Mouse (Mus musculus): ENCODE measurements around the gene Olfr503. TPM values are rescaled to one million over a fixed set of nuclear protein-coding genes. Genes with fewer than 3 reads are reported as not detected.
"Not testable (repeated sequence)": the region's sequence is repeated elsewhere in the genome, so short reads cannot be mapped to it uniquely, and the experiment has no call there.

Olfr503 gene
- not detected in 2 replicates for polyA plus RNA-seq (2015; fragmentation: Nextera tagmentation; extraction: Ambion mirVana)

- WGBS = 52% methylated on average over 1 of the region's 1 CpGs
- not testable (repeated sequence) for H3K36me3 ChIP-seq (ENCODE audit: control insufficient read depth, insufficient read depth); H3K9me3 ChIP-seq (replicated peaks; ENCODE audit: control insufficient read depth, low read length); H3K27me3 ChIP-seq (ENCODE audit: control insufficient read depth, insufficient read depth, low read length); H3K4me2 ChIP-seq (ENCODE audit: low read depth, low read length); H3K27ac ChIP-seq (ENCODE audit: low read length); H3K4me1 ChIP-seq (ENCODE audit: control insufficient read depth, insufficient read depth, low read length); ATAC-seq (replicated peaks; ENCODE audit: extremely low read depth, insufficient read depth, low FRiP score); H3K4me3 ChIP-seq (ENCODE audit: low read length); H3K9ac ChIP-seq (ENCODE audit: low read length)
Measured at GRCm38 (mm10) chr7:108544227-108544626, at the start of gene Olfr503. Olfr503 (plus strand) TSS chr7:108544527.

- Histone ChIP-seq H3K4me2 (ENCODE audit: low read depth, low read length) (no peak within 1 kb of the TSS), H3K36me3 (ENCODE audit: control insufficient read depth, insufficient read depth) (no peaks in the 10 kb centered on the region), H3K9ac (ENCODE audit: low read length) (no peak within 1 kb of the TSS), H3K4me3 (ENCODE audit: low read length) (no peak within 1 kb of the TSS), H3K27me3 (ENCODE audit: control insufficient read depth, insufficient read depth, low read length) (no peaks in the 10 kb centered on the region), H3K4me1 (ENCODE audit: control insufficient read depth, insufficient read depth, low read length) (no peaks in the 10 kb centered on the region), H3K27ac (ENCODE audit: low read length) (no peak within 1 kb of the TSS), H3K9me3 (replicated peaks; ENCODE audit: control insufficient read depth, low read length) (peaks cover 5% of the 10 kb centered on the region)
- 60% methylated on average over 1 of the region's 1 CpGs for WGBS
- ATAC-seq (replicated peaks; ENCODE audit: extremely low read depth, insufficient read depth, low FRiP score) = no peak
Measured at GRCm38 (mm10) chr7:108524965-108525364, 19.4 kb upstream of the Olfr503 start, which contains the start of gene Olfr502. Olfr502 (minus strand) TSS chr7:108525065.

GRCm38 (mm10) chr7:108542416-108542815 is 1.9 kb upstream of the Olfr503 start:
- Histone ChIP-seq H3K4me2 (ENCODE audit: low read depth, low read length) (no peak overlapping the region), H3K36me3 (ENCODE audit: control insufficient read depth, insufficient read depth) (no peaks in the 10 kb centered on the region), H3K27me3 (ENCODE audit: control insufficient read depth, insufficient read depth, low read length) (no peaks in the 10 kb centered on the region), H3K4me1 (ENCODE audit: control insufficient read depth, insufficient read depth, low read length) (no peaks in the 10 kb centered on the region), H3K27ac (ENCODE audit: low read length) (no peak overlapping the region), H3K9ac (ENCODE audit: low read length) (no peak overlapping the region), H3K9me3 (replicated peaks; ENCODE audit: control insufficient read depth, low read length) (peaks cover 4% of the 10 kb centered on the region; the same call in 1 of the 2 replicates), H3K4me3 (ENCODE audit: low read length) (no peak overlapping the region)
- ATAC-seq (replicated peaks; ENCODE audit: extremely low read depth, insufficient read depth, low FRiP score) = no peak
- 78% methylated on average over 13 of the region's 13 CpGs for WGBS

DNA sequence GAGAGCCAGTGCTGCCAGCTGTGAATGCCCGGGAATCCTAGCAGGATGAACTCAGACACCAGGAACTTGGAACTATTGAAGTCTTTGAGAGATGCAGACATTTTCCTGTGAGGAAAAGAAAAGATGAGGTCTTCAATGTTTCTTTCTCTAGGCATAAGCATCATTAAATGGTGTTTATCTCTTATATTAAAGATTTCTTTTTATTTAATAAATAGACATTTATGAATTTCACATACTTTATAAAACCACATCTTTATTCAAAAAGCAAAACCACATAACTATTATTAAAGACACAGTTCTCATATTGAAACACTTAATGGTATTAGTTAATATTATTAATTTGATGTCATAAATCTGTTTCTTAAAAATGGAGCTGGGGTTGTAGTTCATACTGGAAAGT is 21.4 kb downstream of the Olfr503 start, which contains the start of gene Olfr504:
Gene Olfr504 (minus strand): TSS at position 101 of the 400 bp plus-strand sequence.
- no peak for ATAC-seq (replicated peaks; ENCODE audit: extremely low read depth, insufficient read depth, low FRiP score)
- H3K9me3 ChIP-seq (replicated peaks; ENCODE audit: control insufficient read depth, low read length) = no peaks in the 10 kb centered on the region; the same call in 1 of the 2 replicates
- no peak within 1 kb of the TSS for H3K4me3 ChIP-seq (ENCODE audit: low read length)
- WGBS = 79% methylated on average over 1 of the region's 1 CpGs
- H3K36me3 ChIP-seq (ENCODE audit: control insufficient read depth, insufficient read depth) = no peaks in the 10 kb centered on the region
- no peak within 1 kb of the TSS for H3K9ac ChIP-seq (ENCODE audit: low read length)
- no peaks in the 10 kb centered on the region for H3K27me3 ChIP-seq (ENCODE audit: control insufficient read depth, insufficient read depth, low read length)
- no peak within 1 kb of the TSS for H3K4me2 ChIP-seq (ENCODE audit: low read depth, low read length)
- no peak within 1 kb of the TSS for H3K27ac ChIP-seq (ENCODE audit: low read length)
- H3K4me1 ChIP-seq (ENCODE audit: control insufficient read depth, insufficient read depth, low read length) = no peaks in the 10 kb centered on the region

- Histone ChIP-seq H3K9me3 (replicated peaks; ENCODE audit: control insufficient read depth, low read length) (0 out of 2 replicates have a peak, but pooled peaks cover 5% of the 10 kb centered on the region), H3K4me3 (ENCODE audit: low read length) (no peak overlapping the region), H3K27me3 (ENCODE audit: control insufficient read depth, insufficient read depth, low read length) (no peaks in the 10 kb centered on the region), H3K27ac (ENCODE audit: low read length) (no peak overlapping the region), H3K9ac (ENCODE audit: low read length) (no peak overlapping the region), H3K4me2 (ENCODE audit: low read depth, low read length) (no peak overlapping the region), H3K4me1 (ENCODE audit: control insufficient read depth, insufficient read depth, low read length) (no peaks in the 10 kb centered on the region), H3K36me3 (ENCODE audit: control insufficient read depth, insufficient read depth) (no peaks in the 10 kb centered on the region)
- WGBS = 76% methylated on average over 1 of the region's 1 CpGs
- ATAC-seq (replicated peaks; ENCODE audit: extremely low read depth, insufficient read depth, low FRiP score) = no peak
Measured at GRCm38 (mm10) chr7:108589797-108590196, 45.5 kb downstream of the Olfr503 start.

Other genes starting within 250 kb of the Olfr503 start
- not detected in 2 replicates for gene Olfr491, start 231.1 kb upstream of the Olfr503 start, polyA plus RNA-seq (2015; fragmentation: Nextera tagmentation; extraction: Ambion mirVana)
- not detected in 2 replicates for gene Olfr492, start 220.9 kb upstream of the Olfr503 start, polyA plus RNA-seq (2015; fragmentation: Nextera tagmentation; extraction: Ambion mirVana)
- not detected in 2 replicates for gene Olfr493, start 197.5 kb upstream of the Olfr503 start, polyA plus RNA-seq (2015; fragmentation: Nextera tagmentation; extraction: Ambion mirVana)
- not detected in 2 replicates for gene Olfr494, start 179.2 kb upstream of the Olfr503 start, polyA plus RNA-seq (2015; fragmentation: Nextera tagmentation; extraction: Ambion mirVana)
- not detected in 2 replicates for gene Olfr495, start 151.4 kb upstream of the Olfr503 start, polyA plus RNA-seq (2015; fragmentation: Nextera tagmentation; extraction: Ambion mirVana)
- gene Olfr497, start 124.1 kb upstream of the Olfr503 start, polyA plus RNA-seq (2015; fragmentation: Nextera tagmentation; extraction: Ambion mirVana) = not detected in 2 replicates
- not detected in 2 replicates for gene Olfr498, start 79.2 kb upstream of the Olfr503 start, polyA plus RNA-seq (2015; fragmentation: Nextera tagmentation; extraction: Ambion mirVana)
- gene Olfr502, start 19.5 kb upstream of the Olfr503 start, polyA plus RNA-seq (2015; fragmentation: Nextera tagmentation; extraction: Ambion mirVana) = not detected in 2 replicates
- gene Olfr504, start 21.3 kb downstream of the Olfr503 start, polyA plus RNA-seq (2015; fragmentation: Nextera tagmentation; extraction: Ambion mirVana) = not detected in 2 replicates
- gene Olfr506, start 66.3 kb downstream of the Olfr503 start, polyA plus RNA-seq (2015; fragmentation: Nextera tagmentation; extraction: Ambion mirVana) = not detected in 2 replicates
- not detected in 2 replicates for gene Olfr507, start 77.3 kb downstream of the Olfr503 start, polyA plus RNA-seq (2015; fragmentation: Nextera tagmentation; extraction: Ambion mirVana)
- not detected in 2 replicates for gene Olfr508, start 85.5 kb downstream of the Olfr503 start, polyA plus RNA-seq (2015; fragmentation: Nextera tagmentation; extraction: Ambion mirVana)
- gene Olfr509, start 107.4 kb downstream of the Olfr503 start, polyA plus RNA-seq (2015; fragmentation: Nextera tagmentation; extraction: Ambion mirVana) = not detected in 2 replicates
- not detected in 2 replicates for gene Olfr510, start 121.9 kb downstream of the Olfr503 start, polyA plus RNA-seq (2015; fragmentation: Nextera tagmentation; extraction: Ambion mirVana)
- gene Olfr512, start 168.8 kb downstream of the Olfr503 start, polyA plus RNA-seq (2015; fragmentation: Nextera tagmentation; extraction: Ambion mirVana) = not detected in 2 replicates
- gene Olfr513, start 206.4 kb downstream of the Olfr503 start, polyA plus RNA-seq (2015; fragmentation: Nextera tagmentation; extraction: Ambion mirVana) = not detected in 2 replicates